Mouse (Mus musculus) hindbrain, embryonic 10.5 days (tissue): ENCODE results near the gene Smim20. TPM values are rescaled to one million over a fixed set of nuclear protein-coding genes. Genes with fewer than 3 reads are reported as not detected.

ENCODE experiments used
- DNase-seq: peaks from one replicate; pipeline ENCODE4 v3.0.0-alpha.2; 2017; ENCODE audit warnings: low spot score
- H3K27ac ChIP-seq: fragments of 300-500 bp; sonication (generic); 2 replicates; pipeline ENCODE4 v1.5.1; 2016; ENCODE audit warnings: mild to moderate bottlenecking, moderate library complexity
- H3K27me3 ChIP-seq: fragments of 300-500 bp; sonication (generic); 2 replicates; pipeline ENCODE4 v1.6.1; 2016; ENCODE audit warnings: mild to moderate bottlenecking; ENCODE audit not compliant: poor library complexity, insufficient read depth, severe bottlenecking
- H3K36me3 ChIP-seq: fragments of 300-500 bp; sonication (generic); 2 replicates; pipeline ENCODE4 v1.6.1; 2016; ENCODE audit warnings: mild to moderate bottlenecking, moderate library complexity
- H3K4me1 ChIP-seq: fragments of 300-500 bp; sonication (generic); replicated peaks from 2 replicates; pipeline ENCODE4 v1.6.1; 2016; ENCODE audit warnings: mild to moderate bottlenecking
- H3K4me3 ChIP-seq: fragments of 300-500 bp; sonication (generic); 2 replicates; pipeline ENCODE4 v1.5.1; 2016; ENCODE audit warnings: mild to moderate bottlenecking, moderate library complexity
- H3K9me3 ChIP-seq: fragments of 300-500 bp; sonication (generic); 2 replicates; pipeline ENCODE4 v1.6.1; 2016; ENCODE audit warnings: mild to moderate bottlenecking, moderate library complexity
- WGBS: fragments of 180-500 bp; shearing (Covaris S2); methylation state at CpG from one replicate; pipeline ENCODE4 v1.1.7; 2016; 5-methylcytosine and 5-hydroxymethylcytosine counted together
- polyA plus RNA-seq: library from polyadenylated mRNA; unstranded; fragments of >200 nt; fragmentation: Nextera tagmentation; extraction: Ambion mirVana; gene quantifications from 2 replicates; pipeline ENCODE4 v1.2.1, GENCODE M21; 2016

Smim20 gene
- polyA plus RNA-seq, 1 experiment from 2014 or later, result 74.2 TPM

- H3K27me3 ChIP-seq, result no peaks in the 10 kb centered on the region
- no peaks in the 10 kb centered on the region for H3K9me3 ChIP-seq
- H3K36me3 ChIP-seq, result no peaks in the 10 kb centered on the region
- DNase-seq, result no peak
- peaks cover 10% of the 10 kb centered on the region; the same call in 1 of the 2 replicates for H3K4me1 ChIP-seq
- no peak overlapping the region for H3K4me3 ChIP-seq
- 92% methylated on average over 4 of the region's 4 CpGs for WGBS
- no peak overlapping the region for H3K27ac ChIP-seq
These were observed 30.1 kb downstream of the Smim20 start for GRCm38 (mm10) chr5:53296961-53297360.

DNA sequence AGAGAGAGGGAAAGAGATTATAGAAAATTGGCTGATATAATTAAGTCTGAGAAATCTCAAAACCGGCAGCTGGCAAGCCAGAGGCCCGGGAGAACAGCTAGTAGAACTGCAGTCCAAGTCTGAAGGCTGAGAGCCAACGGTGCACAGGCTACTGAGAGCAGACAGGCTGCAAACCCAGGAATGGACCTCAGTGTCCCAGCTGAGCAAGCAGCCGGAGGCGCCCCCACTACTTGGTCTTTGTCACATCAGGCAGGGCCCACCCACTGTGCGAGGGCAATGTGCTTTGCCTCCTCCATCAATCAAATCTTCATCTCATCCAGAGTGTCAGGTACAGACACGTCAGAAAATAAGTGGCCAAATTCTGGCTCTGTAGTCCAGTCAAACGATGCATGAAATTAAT lies 34.6 kb downstream of the Smim20 start:
- Histone ChIP-seq H3K27ac (no peak overlapping the region), H3K4me3 (no peak overlapping the region), H3K9me3 (no peaks in the 10 kb centered on the region), H3K4me1 (0 out of 2 replicates have a peak, but pooled peaks cover 5% of the 10 kb centered on the region), H3K36me3 (no peaks in the 10 kb centered on the region), H3K27me3 (no peaks in the 10 kb centered on the region)
- 57% methylated on average over 8 of the region's 8 CpGs for WGBS
- no peak for DNase-seq

DNA sequence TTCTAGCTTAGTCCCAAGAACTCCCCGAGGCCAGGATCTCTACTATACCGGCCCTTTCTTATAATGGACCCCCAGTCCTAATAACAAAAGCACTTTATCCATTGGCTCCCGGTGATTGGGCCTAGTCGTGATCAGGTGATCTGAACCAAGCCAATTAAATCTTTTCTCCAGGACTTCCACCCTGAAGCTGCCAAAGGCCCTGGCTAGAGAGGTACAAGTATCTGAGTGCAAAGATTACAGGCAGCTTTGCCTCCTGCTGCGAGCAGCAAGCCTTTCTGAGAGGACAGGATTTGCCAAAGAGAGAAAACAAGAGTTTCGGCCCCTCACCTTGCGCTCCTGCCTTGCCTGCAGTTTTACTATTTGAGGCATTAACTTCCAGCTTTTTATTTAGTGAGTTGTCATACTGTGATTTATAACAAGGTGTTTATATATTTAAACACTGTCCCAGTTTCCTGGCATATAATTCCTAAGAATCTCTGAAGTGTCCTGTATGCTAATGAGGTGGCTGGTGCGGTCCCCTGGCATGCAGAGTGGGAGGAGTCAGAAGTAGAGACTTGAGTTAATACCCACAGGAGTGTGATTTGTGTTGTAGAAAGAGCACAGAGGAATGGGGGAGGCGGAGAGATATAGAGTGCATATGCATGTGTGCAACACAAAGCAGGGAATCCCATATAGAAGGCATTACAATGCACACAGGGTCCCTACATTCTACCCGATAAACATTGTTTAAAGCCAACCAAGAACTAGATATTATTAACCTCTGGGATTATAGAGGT lies 36.2 kb downstream of the Smim20 start:
- H3K9me3 ChIP-seq, result no peaks in the 10 kb centered on the region
- 0 out of 2 replicates have a peak, but pooled peaks cover 5% of the 10 kb centered on the region for H3K4me1 ChIP-seq
- no peak overlapping the region for H3K4me3 ChIP-seq
- DNase-seq, result no peak
- no peaks in the 10 kb centered on the region for H3K27me3 ChIP-seq
- 80% methylated on average over 10 of the region's 10 CpGs for WGBS
- H3K36me3 ChIP-seq, result no peaks in the 10 kb centered on the region
- H3K27ac ChIP-seq, result no peak overlapping the region

GRCm38 (mm10) chr5:53303941-53304340 lies 37.1 kb downstream of the Smim20 start:
- Histone ChIP-seq H3K27ac (no peak overlapping the region), H3K9me3 (no peaks in the 10 kb centered on the region), H3K4me3 (no peak overlapping the region), H3K4me1 (0 out of 2 replicates have a peak, but pooled peaks cover 5% of the 10 kb centered on the region), H3K27me3 (no peaks in the 10 kb centered on the region), H3K36me3 (no peaks in the 10 kb centered on the region)
- DNase-seq, result no peak
- WGBS, result 95% methylated on average over 6 of the region's 6 CpGs

DNA sequence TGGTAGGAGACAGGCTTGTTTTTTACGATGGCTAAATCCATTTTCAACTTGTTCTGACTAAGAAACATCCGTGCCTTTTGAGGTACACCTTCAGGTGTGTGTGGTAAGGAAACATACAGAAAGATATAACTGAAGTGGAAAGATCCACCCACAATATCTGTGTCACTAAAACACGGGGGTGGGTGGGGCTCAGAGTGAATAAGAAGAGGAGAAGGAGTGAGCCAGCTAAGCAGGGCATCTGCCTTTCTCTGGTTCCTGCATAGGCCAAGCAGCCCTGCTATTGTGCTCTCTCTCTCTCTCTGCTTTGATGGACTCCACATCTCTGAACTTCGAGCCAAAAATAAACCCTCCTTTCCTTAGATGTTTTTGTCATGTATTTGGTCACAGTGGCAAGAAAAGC lies 38.1 kb downstream of the Smim20 start:
- WGBS, result 75% methylated on average over 4 of the region's 4 CpGs
- no peaks in the 10 kb centered on the region for H3K36me3 ChIP-seq

DNA sequence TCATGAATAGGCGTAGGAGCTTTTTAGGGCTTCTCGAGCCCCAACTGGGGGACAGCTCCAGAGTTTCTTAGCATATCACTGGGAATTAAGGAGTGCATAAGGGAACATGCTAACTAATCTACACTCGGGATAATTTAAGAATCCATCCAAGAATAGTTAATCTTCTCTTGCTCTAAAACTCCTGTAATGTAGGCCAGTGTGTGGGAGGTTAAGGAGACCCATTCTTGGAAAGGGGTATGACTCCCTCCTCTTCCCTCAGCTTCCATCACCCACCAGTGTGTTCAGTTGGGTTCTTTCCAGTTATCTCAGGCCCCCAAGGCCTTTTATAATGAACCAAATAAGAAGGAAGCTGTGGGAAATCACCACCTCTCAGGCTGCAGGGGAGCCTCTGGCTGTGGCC lies 40.0 kb downstream of the Smim20 start:
- Histone ChIP-seq H3K4me3 (no peak overlapping the region), H3K27me3 (no peaks in the 10 kb centered on the region), H3K4me1 (0 out of 2 replicates have a peak, but pooled peaks cover under 1% of the 10 kb centered on the region), H3K9me3 (no peaks in the 10 kb centered on the region), H3K36me3 (no peaks in the 10 kb centered on the region), H3K27ac (no peak overlapping the region)
- WGBS, result 91% methylated on average over 3 of the region's 3 CpGs
- no peak for DNase-seq

More for the DNA sequence above, 38.1 kb downstream of the Smim20 start:
- Histone ChIP-seq H3K4me1 (0 out of 2 replicates have a peak, but pooled peaks cover 5% of the 10 kb centered on the region), H3K27me3 (no peaks in the 10 kb centered on the region), H3K9me3 (no peaks in the 10 kb centered on the region), H3K27ac (no peak overlapping the region), H3K4me3 (no peak overlapping the region)
- DNase-seq, result no peak

DNA sequence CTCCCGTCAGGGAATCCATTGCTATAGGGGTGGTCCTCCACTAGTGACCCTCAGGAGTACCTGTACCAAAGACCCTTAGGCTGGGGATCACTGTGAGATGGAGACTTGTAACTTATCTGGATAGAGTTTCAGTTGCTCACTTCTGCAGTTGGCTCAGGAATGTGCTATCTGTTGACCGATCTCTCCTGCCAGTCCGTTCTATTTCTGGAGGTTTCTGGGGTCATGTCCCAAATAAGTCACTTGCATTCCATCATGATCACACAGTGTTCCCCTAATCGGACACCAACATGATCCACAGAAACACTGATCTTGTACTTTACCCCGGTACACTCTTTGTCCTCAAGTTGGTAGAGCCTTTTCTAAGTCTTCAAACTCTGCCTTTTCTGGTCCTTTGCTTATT lies 40.6 kb downstream of the Smim20 start:
- Histone ChIP-seq H3K9me3 (no peaks in the 10 kb centered on the region), H3K4me3 (no peak overlapping the region), H3K27me3 (no peaks in the 10 kb centered on the region), H3K27ac (no peak overlapping the region), H3K4me1 (no peaks in the 10 kb centered on the region), H3K36me3 (no peaks in the 10 kb centered on the region)
- no peak for DNase-seq
- 88% methylated on average over 5 of the region's 5 CpGs for WGBS

- no peak overlapping the region for H3K27ac ChIP-seq
- H3K4me1 ChIP-seq, result peaks cover 9% of the 10 kb centered on the region; the same call in 1 of the 2 replicates
- no peak for DNase-seq
- no peak overlapping the region for H3K4me3 ChIP-seq
- WGBS, result 92% methylated on average over 13 of the region's 13 CpGs
- no peaks in the 10 kb centered on the region for H3K36me3 ChIP-seq
- no peaks in the 10 kb centered on the region for H3K9me3 ChIP-seq
- no peaks in the 10 kb centered on the region; the same call in 1 of the 2 replicates for H3K27me3 ChIP-seq
These were observed 47.7 kb downstream of the Smim20 start for GRCm38 (mm10) chr5:53314404-53315167.

- WGBS, result 58% methylated on average over 2 of the region's 2 CpGs
- Histone ChIP-seq H3K36me3 (no peaks in the 10 kb centered on the region), H3K27me3 (no peaks in the 10 kb centered on the region; the same call in 1 of the 2 replicates), H3K9me3 (no peaks in the 10 kb centered on the region), H3K4me1 (peaks cover 11% of the 10 kb centered on the region; the same call in 1 of the 2 replicates), H3K27ac (no peak overlapping the region), H3K4me3 (no peak overlapping the region)
- no peak for DNase-seq
These were observed 48.9 kb downstream of the Smim20 start for GRCm38 (mm10) chr5:53315829-53316228.

GRCm38 (mm10) chr5:53317396-53317795 lies 50.5 kb downstream of the Smim20 start:
- Histone ChIP-seq H3K4me3 (no peak overlapping the region), H3K9me3 (no peaks in the 10 kb centered on the region), H3K27ac (no peak overlapping the region), H3K27me3 (no peaks in the 10 kb centered on the region; the same call in 1 of the 2 replicates), H3K36me3 (no peaks in the 10 kb centered on the region), H3K4me1 (peaks cover 11% of the 10 kb centered on the region; the same call in 1 of the 2 replicates)
- no peak for DNase-seq
- 81% methylated on average over 3 of the region's 3 CpGs for WGBS

GRCm38 (mm10) chr5:53317885-53318466 lies 51.1 kb downstream of the Smim20 start:
- no peaks in the 10 kb centered on the region for H3K36me3 ChIP-seq
- peaks cover 14% of the 10 kb centered on the region for H3K4me1 ChIP-seq
- 79% methylated on average over 7 of the region's 7 CpGs for WGBS
- DNase-seq, result no peak
- no peaks in the 10 kb centered on the region; the same call in 1 of the 2 replicates for H3K27me3 ChIP-seq
- H3K4me3 ChIP-seq, result no peak overlapping the region
- no peaks in the 10 kb centered on the region for H3K9me3 ChIP-seq
- H3K27ac ChIP-seq, result no peak overlapping the region

DNA sequence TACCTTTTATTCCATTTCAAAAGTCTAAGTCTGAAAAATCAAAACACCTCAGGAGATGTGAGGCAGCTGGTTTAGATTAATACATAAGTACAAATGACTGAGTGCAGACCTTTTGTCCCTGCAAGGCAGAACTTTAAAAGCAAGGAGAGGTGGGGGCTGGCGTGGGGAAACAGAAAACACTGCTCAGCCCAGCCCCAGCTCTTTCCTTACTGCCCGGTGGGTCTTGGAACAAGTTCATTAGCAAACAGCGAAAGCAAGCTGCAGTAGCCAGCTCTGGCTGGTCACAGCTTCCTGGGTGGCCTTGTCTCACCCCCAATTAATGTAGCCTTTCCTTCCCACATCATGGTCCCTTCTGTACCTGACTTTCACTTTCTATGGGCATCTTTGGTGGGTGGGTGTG lies 53.4 kb downstream of the Smim20 start:
- 71% methylated on average over 3 of the region's 3 CpGs for WGBS
- Histone ChIP-seq H3K4me1 (peaks cover 35% of the 10 kb centered on the region), H3K27ac (no peak overlapping the region), H3K9me3 (no peaks in the 10 kb centered on the region), H3K4me3 (no peak overlapping the region), H3K27me3 (peaks cover 7% of the 10 kb centered on the region; the same call in 1 of the 2 replicates), H3K36me3 (no peaks in the 10 kb centered on the region)
- DNase-seq, result no peak
